Mouse (Mus musculus) neural tube, embryonic 13.5 days (tissue): ENCODE data around the gene H2-M10.2. TPM values are rescaled to one million over a fixed set of nuclear protein-coding genes. Genes with fewer than 3 reads are reported as not detected.

Experiments used
- ATAC-seq: fragments of 200-750 bp; cut with Nextera tagmentation; 2 replicates; pipeline ENCODE4 v1.8.0; 2017; ENCODE audit warnings: low read depth, mild to moderate bottlenecking, moderate TSS enrichment, moderate library complexity
- H3K27ac ChIP-seq: fragments of 300-500 bp; sonication (generic); replicated peaks from 2 replicates; pipeline ENCODE4 v1.5.1; 2015; ENCODE audit warnings: moderate library complexity, mild to moderate bottlenecking, inconsistent platforms
- H3K27me3 ChIP-seq: fragments of 300-500 bp; sonication (generic); 2 replicates; pipeline ENCODE4 v1.6.1; 2015; ENCODE audit warnings: mild to moderate bottlenecking, inconsistent platforms
- H3K36me3 ChIP-seq: fragments of 300-500 bp; sonication (generic); 2 replicates; pipeline ENCODE4 v1.6.1; 2015; ENCODE audit warnings: mild to moderate bottlenecking, inconsistent platforms
- H3K4me1 ChIP-seq: fragments of 300-500 bp; sonication (generic); replicated peaks from 2 replicates; pipeline ENCODE4 v1.6.1; 2015; ENCODE audit warnings: inconsistent platforms
- H3K4me2 ChIP-seq: fragments of 300-500 bp; sonication (generic); 2 replicates; pipeline ENCODE4 v1.6.1; 2015; ENCODE audit warnings: inconsistent platforms, mild to moderate bottlenecking, moderate library complexity
- H3K4me3 ChIP-seq: fragments of 300-500 bp; sonication (generic); 2 replicates; pipeline ENCODE4 v1.5.1; 2015; ENCODE audit warnings: mild to moderate bottlenecking, inconsistent platforms
- H3K9ac ChIP-seq: fragments of 300-500 bp; sonication (generic); 2 replicates; pipeline ENCODE4 v1.6.1; 2015; ENCODE audit warnings: moderate library complexity, mild to moderate bottlenecking, inconsistent platforms
- H3K9me3 ChIP-seq: fragments of 300-500 bp; sonication (generic); 2 replicates; pipeline ENCODE4 v1.6.1; 2016; ENCODE audit warnings: inconsistent platforms
- WGBS: fragments of 180-500 bp; shearing (Covaris S2); methylation state at CpG from one replicate; pipeline ENCODE4 v1.1.7; 2015; 5-methylcytosine and 5-hydroxymethylcytosine counted together
- polyA plus RNA-seq: library from polyadenylated mRNA; unstranded; fragments of >200 nt; fragmentation: Nextera tagmentation; extraction: Ambion mirVana; gene quantifications from 2 replicates; pipeline ENCODE4 v1.2.1, GENCODE M21; 2015

Gene H2-M10.2
- polyA plus RNA-seq, 1 experiment from 2014 or later: not detected

DNA sequence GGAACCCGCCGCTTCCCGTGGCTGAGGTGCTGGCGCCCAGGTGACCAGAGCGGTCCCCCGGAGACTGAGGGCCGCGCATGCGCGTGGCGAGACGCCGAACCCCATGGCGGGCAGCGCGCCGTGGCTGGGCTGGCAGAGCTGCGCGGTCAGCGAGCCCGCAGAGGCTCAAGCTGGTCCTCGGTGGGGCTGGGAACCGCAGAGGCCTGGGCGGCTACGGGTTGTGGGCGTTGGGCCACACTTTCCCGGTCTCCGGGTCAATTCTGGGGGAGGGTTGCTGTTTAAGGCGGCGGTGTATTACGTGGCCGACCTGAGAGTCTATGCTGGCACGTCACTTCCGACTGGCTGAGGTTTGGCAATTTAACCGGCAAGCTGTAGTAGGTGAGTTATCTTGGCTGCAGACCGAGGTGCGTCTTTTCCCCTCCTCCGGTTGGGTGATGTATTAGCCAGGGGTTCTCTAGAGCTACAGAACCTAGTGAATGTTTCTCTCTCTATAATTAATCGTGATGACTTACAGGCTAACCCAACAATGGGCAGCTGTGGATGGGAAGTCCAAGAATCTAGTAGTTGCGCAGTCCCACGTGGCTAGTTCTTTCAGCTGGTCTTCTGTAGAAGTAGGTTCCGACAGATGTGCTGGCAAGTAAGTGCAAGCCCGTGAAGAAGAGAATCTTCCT, 14.6 kb downstream of the H2-M10.2 start, which contains the start of gene Trim39:
Gene Trim39, minus strand, starts transcription at position 662 of the 671 bp plus-strand sequence.
- peaks cover 44% of the 10 kb centered on the region for H3K4me1 ChIP-seq
- peak within 1 kb of the TSS; percentile 88 for H3K4me3 ChIP-seq
- no peaks in the 10 kb centered on the region for H3K9me3 ChIP-seq
- no peaks in the 10 kb centered on the region for H3K27me3 ChIP-seq
- peaks cover 53% of the 10 kb centered on the region for H3K36me3 ChIP-seq
- H3K4me2 ChIP-seq: peak within 1 kb of the TSS; percentile 90
- ATAC-seq: peak; percentile 87
- H3K9ac ChIP-seq: peak within 1 kb of the TSS; percentile 90
- H3K27ac ChIP-seq: peak within 1 kb of the TSS; percentile 96
- 1% methylated on average over 43 of the region's 43 CpGs for WGBS

GRCm38 (mm10) chr17:36270956-36271585, 15.2 kb downstream of the H2-M10.2 start:
- Histone ChIP-seq H3K4me2 (peak overlapping the region; percentile 90), H3K4me1 (peaks cover 44% of the 10 kb centered on the region), H3K27ac (peak overlapping the region; percentile 96), H3K9me3 (no peaks in the 10 kb centered on the region), H3K36me3 (peaks cover 53% of the 10 kb centered on the region), H3K27me3 (no peaks in the 10 kb centered on the region), H3K9ac (peak overlapping the region; percentile 90), H3K4me3 (peak overlapping the region; percentile 88)
- peak; percentile 93 for ATAC-seq
- WGBS: under 1% methylated on average over 67 of the region's 84 CpGs

DNA sequence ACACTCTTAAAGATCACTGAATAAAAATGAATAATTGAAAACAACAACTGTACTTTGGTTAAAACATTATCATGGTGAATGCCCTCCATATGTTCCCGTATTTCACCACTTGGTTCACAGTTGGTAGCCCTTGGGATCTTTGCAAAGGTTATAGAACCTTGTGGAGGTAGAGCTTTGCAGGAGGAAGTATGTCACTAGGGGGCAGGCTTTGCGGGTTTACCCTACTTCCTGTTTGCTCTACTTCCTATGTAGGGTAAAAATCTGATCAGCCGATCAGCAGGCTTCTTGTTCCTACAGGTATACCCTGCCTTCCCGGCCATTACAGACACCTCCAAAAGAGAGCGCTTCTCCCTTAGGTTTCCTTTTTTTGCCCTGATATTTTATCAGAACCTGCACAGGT, 20.5 kb downstream of the H2-M10.2 start:
- H3K4me3 ChIP-seq: no peak overlapping the region
- 78% methylated on average over 5 of the region's 5 CpGs for WGBS
- no peaks in the 10 kb centered on the region for H3K27me3 ChIP-seq
- no peak overlapping the region for H3K27ac ChIP-seq
- no peak overlapping the region for H3K4me2 ChIP-seq
- H3K36me3 ChIP-seq: peaks cover 78% of the 10 kb centered on the region
- peaks cover 17% of the 10 kb centered on the region for H3K4me1 ChIP-seq
- no peaks in the 10 kb centered on the region for H3K9me3 ChIP-seq
- no peak overlapping the region for H3K9ac ChIP-seq
- no peak for ATAC-seq

- 96% methylated on average over 3 of the region's 3 CpGs for whole genome bisulfite sequencing
- peaks cover 93% of the 10 kb centered on the region for H3K36me3 ChIP-seq
Measured at GRCm38 (mm10) chr17:36264273-36264925, 21.9 kb downstream of the H2-M10.2 start.

DNA sequence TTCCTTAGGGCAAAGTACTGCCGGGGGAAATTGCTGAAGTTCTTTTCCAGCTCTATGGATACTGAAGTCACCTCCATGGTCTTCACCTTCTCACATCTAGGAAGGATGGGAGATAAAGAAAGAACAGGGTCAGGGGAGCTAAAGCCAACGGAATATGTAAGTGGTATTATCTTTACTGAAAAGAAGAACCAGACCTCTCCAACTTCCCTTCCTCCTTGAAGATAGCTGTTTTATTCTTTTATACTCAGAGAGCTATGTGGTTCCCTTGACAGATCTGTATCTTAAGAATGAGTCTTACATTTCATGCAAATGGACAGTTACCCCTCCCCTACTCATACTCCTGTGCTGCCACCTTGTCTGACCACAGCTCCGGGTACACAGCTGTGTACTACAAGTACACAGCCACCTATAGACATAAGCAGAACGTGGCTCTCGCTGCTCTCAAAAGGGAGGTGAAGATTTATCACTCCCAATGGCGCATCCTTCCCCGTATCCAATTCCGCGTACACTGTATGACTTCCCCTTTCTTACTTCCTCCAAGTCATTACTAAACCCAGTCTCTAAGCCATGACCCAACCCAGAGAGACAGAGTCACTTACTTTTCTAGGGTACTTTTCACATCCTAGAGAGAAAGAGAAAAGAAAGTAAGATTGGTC, 24.7 kb downstream of the H2-M10.2 start:
- Histone ChIP-seq H3K4me3 (no peak overlapping the region), H3K4me1 (peaks cover 11% of the 10 kb centered on the region), H3K27ac (no peak overlapping the region), H3K27me3 (no peaks in the 10 kb centered on the region), H3K9me3 (no peaks in the 10 kb centered on the region), H3K9ac (no peak overlapping the region), H3K36me3 (peaks cover 80% of the 10 kb centered on the region), H3K4me2 (no peak overlapping the region)
- no peak for ATAC-seq
- WGBS: 87% methylated on average over 9 of the region's 9 CpGs

More at GRCm38 (mm10) chr17:36264273-36264925, 21.9 kb downstream of the H2-M10.2 start:
- Histone ChIP-seq H3K4me2 (no peak overlapping the region), H3K27me3 (no peaks in the 10 kb centered on the region), H3K27ac (no peak overlapping the region), H3K9me3 (no peaks in the 10 kb centered on the region), H3K9ac (no peak overlapping the region), H3K4me3 (no peak overlapping the region), H3K4me1 (peaks cover 3% of the 10 kb centered on the region; the same call in 1 of the 2 replicates)
- ATAC-seq: no peak

DNA sequence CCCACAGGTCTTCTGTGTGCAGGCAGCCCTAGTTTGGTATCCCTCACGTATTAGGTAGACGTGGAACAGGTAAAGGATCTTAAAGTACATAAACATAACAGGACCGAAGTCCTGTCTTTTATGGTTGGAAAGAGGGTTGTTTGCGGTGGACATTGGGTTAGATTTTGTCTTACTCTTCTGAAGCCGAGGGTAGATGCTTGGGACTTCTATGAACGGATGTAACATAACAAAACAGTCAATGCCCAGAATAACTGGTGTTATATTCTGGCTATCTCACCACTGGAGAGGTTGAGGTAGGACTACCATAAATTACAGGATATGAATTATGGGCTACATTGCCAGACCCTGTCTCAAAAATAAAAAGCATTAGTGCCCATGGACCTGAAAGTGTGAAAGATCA, 28.3 kb downstream of the H2-M10.2 start, which contains the start of gene Rpp21:
Gene Rpp21, minus strand, starts transcription at position 101 of the 400 bp plus-strand sequence.
- peaks cover 49% of the 10 kb centered on the region for H3K36me3 ChIP-seq
- H3K4me1 ChIP-seq: peaks cover 14% of the 10 kb centered on the region
- peak within 1 kb of the TSS; percentile 60 for H3K4me2 ChIP-seq
- H3K9ac ChIP-seq: peak within 1 kb of the TSS; percentile 88
- peak within 1 kb of the TSS; percentile 76 for H3K4me3 ChIP-seq
- peak within 1 kb of the TSS; percentile 90 for H3K27ac ChIP-seq
- WGBS: 54% methylated on average over 6 of the region's 6 CpGs
- peak; percentile 28 for ATAC-seq
- no peaks in the 10 kb centered on the region; the same call in 1 of the 2 replicates for H3K27me3 ChIP-seq
- no peaks in the 10 kb centered on the region for H3K9me3 ChIP-seq

DNA sequence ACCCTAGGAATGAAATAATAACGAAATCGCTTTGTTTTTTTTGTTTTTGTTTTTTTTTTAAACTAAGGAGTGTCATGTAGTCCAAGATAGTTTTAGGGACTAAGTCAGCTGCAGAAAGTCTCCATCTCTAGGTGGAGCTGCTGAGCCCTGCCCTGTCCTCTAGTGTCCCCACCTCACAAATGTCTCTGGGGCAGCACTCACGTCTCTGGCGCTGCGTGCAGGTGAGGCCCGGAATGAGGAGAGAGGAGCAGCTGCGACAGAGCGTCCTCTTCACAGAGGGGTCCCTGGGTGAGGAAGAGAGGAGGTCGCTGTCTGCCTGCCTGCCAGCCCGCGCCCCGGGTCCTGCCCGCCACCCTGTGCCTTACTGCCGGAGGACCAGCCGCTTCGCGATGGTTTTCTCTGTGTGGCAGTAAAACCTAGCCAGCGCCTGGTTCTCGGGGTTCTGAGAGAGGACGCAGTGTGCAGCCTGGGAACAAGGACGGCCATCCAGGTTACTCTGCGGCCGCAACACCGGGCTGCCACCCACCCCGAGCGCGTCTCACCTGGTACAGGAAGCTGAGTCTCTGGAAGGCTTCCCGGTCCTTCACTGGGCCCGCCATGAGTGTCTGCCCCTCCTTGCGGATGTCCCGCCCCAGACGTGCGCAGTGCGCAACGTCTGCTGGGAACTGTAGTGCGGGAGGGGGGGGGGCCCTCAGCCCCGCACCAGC, 28.9 kb downstream of the H2-M10.2 start:
- Histone ChIP-seq H3K36me3 (peaks cover 43% of the 10 kb centered on the region), H3K4me1 (peaks cover 16% of the 10 kb centered on the region), H3K4me3 (peak overlapping the region; percentile 76), H3K9me3 (no peaks in the 10 kb centered on the region), H3K27ac (peak overlapping the region; percentile 90), H3K9ac (peak overlapping the region; percentile 88), H3K27me3 (peaks cover 4% of the 10 kb centered on the region), H3K4me2 (peak overlapping the region; percentile 60)
- peak; percentile 97 for ATAC-seq
- WGBS: under 1% methylated on average over 37 of the region's 37 CpGs

DNA sequence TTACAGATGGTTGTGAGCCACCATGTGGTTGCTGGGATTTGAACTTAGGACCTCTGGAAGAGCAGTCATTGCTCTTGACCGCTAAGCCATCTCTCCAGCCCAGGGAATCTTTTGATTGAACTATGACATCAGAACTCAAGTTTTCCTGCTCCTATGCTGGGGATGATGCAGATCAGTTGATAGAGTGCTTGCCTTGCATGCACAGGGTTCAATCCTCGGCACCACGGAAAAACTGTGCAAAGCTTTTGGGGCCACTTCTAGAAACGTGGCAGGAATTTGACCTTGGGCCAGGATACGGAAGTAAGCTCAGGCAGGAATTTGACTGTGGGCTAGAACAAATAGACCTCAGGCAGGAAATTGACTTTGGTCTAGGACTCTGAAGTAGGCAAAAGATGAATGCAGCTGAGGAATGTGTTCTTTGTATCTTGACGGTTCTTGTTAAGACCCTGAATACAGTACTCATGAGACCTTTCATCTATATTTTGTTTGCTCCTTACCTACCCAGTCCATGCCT, 33.1 kb downstream of the H2-M10.2 start:
- peaks cover 3% of the 10 kb centered on the region; the same call in 1 of the 2 replicates for H3K36me3 ChIP-seq
- no peak overlapping the region for H3K4me3 ChIP-seq
- ATAC-seq: no peak
- H3K9ac ChIP-seq: no peak overlapping the region
- WGBS: 73% methylated on average over 6 of the region's 6 CpGs
- H3K4me2 ChIP-seq: no peak overlapping the region
- H3K4me1 ChIP-seq: peaks cover 20% of the 10 kb centered on the region
- no peaks in the 10 kb centered on the region for H3K9me3 ChIP-seq
- no peak overlapping the region for H3K27ac ChIP-seq
- H3K27me3 ChIP-seq: peaks cover 36% of the 10 kb centered on the region

DNA sequence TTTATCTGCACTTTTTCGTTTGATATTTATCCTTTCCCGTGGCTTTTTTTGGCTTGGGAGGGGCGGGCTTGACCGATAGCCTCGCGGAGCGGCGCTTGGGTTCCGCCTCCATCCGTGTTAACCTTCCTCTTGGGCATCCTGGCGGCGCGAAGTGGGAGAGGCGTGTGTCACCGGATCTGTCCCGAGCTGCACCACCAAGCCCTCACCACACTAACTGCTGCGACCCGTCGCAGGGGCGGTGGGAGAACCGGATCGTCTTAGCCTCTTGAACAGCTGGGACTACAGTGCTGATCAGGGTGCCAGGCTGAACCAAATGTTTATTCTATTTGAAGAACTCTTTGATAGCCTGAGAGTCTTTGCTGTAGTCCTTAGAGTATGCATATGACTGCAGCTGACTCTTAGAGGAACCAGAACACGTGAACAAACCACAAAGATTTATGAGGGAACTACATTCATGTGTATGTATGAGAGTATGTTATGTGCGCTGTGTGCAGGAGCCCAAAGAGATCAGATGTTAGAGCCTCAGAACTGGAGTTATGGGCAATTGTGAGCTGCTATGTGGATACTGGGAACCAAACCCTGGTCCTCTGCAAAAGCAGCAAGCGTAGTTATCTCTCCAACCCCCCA, 33.9 kb downstream of the H2-M10.2 start:
- 0 out of 2 replicates have a peak overlapping the region, but pooled peaks have one; percentile 45 for H3K9ac ChIP-seq
- H3K4me3 ChIP-seq: peak overlapping the region; percentile 21
- H3K27ac ChIP-seq: no peak overlapping the region
- H3K36me3 ChIP-seq: peaks cover 3% of the 10 kb centered on the region; the same call in 1 of the 2 replicates
- ATAC-seq: 0 out of 2 replicates have a peak, but pooled peaks have one; percentile 9
- H3K4me1 ChIP-seq: peaks cover 15% of the 10 kb centered on the region
- H3K27me3 ChIP-seq: peaks cover 43% of the 10 kb centered on the region
- WGBS: 8% methylated on average over 25 of the region's 25 CpGs
- peak overlapping the region; percentile 52 for H3K4me2 ChIP-seq
- no peaks in the 10 kb centered on the region for H3K9me3 ChIP-seq

DNA sequence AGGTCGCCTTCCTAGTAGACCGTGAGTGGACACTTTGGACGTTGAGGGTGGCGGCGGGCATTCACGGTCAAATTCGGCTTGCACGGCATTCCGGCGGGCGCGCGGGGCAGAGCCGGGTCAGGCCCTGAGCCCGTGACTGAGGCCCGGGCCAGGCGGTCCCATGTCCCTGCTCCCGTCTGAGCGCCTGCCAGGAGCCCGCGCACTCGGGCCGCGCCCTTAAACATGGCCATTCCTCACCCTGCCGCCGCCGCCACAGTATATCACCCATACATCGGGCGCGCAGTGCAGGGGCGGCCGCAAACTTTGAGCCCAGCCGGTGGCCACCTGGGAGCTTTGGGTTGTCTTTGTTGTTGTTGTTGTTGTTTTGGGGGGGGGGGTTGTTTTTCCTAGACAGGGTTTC, 37.4 kb downstream of the H2-M10.2 start:
- WGBS: 21% methylated on average over 33 of the region's 33 CpGs
- peaks cover 8% of the 10 kb centered on the region for H3K4me1 ChIP-seq
- no peak for ATAC-seq
- no peak overlapping the region for H3K4me3 ChIP-seq
- H3K9ac ChIP-seq: no peak overlapping the region
- H3K4me2 ChIP-seq: peak overlapping the region; percentile 25; the same call in 1 of the 2 replicates
- H3K27me3 ChIP-seq: peaks cover 44% of the 10 kb centered on the region
- H3K9me3 ChIP-seq: no peaks in the 10 kb centered on the region
- no peaks in the 10 kb centered on the region for H3K36me3 ChIP-seq
- no peak overlapping the region for H3K27ac ChIP-seq

GRCm38 (mm10) chr17:36245741-36246140, 40.5 kb downstream of the H2-M10.2 start:
- no peak overlapping the region for H3K4me3 ChIP-seq
- no peak for ATAC-seq
- no peak overlapping the region for H3K27ac ChIP-seq
- no peak overlapping the region for H3K4me2 ChIP-seq
- no peak overlapping the region for H3K9ac ChIP-seq
- H3K36me3 ChIP-seq: no peaks in the 10 kb centered on the region
- H3K9me3 ChIP-seq: no peaks in the 10 kb centered on the region
- 83% methylated on average over 2 of the region's 2 CpGs for WGBS
- no peaks in the 10 kb centered on the region; the same call in 1 of the 2 replicates for H3K4me1 ChIP-seq
- peaks cover 33% of the 10 kb centered on the region for H3K27me3 ChIP-seq
